Mouse (Mus musculus) c-Kit-negative CD71-positive TER-119-positive erythroid progenitor cells, embryonic 14.5 days (primary cell): Measurements from ENCODE around the gene Pycard.
"Not testable (repeated sequence)": the region's sequence is repeated elsewhere in the genome, so short reads cannot be mapped to it uniquely, and the experiment has no call there.

Source experiments
- DNase-seq: peaks from one replicate; pipeline ENCODE4 v3.0.0-alpha.2; 2013; ENCODE audit warnings: low read depth, low spot score

The Pycard gene

GRCm38 (mm10) chr7:127993341-127993977, at the start of gene Pycard:
Gene Pycard (minus strand): TSS chr7:127993867.
- no peak for DNase-seq

- DNase-seq, result not testable (repeated sequence)
Measured at GRCm38 (mm10) chr7:128042161-128042820, 48.6 kb upstream of the Pycard start.

- no peak for DNase-seq
Measured at GRCm38 (mm10) chr7:128033616-128034015, 39.9 kb upstream of the Pycard start.

- no peak for DNase-seq
Measured at GRCm38 (mm10) chr7:128032989-128033293, 39.3 kb upstream of the Pycard start.

GRCm38 (mm10) chr7:128032290-128032988, 38.8 kb upstream of the Pycard start:
- no peak for DNase-seq

- peak; percentile 8 for DNase-seq
Measured at GRCm38 (mm10) chr7:128031403-128031976, 37.8 kb upstream of the Pycard start.

GRCm38 (mm10) chr7:128025381-128025780, 31.7 kb upstream of the Pycard start:
- DNase-seq, result no peak

GRCm38 (mm10) chr7:128024932-128025331, 31.3 kb upstream of the Pycard start:
- DNase-seq, result no peak

GRCm38 (mm10) chr7:128024364-128024763, 30.7 kb upstream of the Pycard start:
- no peak for DNase-seq

GRCm38 (mm10) chr7:128023565-128023964, 29.9 kb upstream of the Pycard start:
- no peak for DNase-seq

- peak; percentile 8 for DNase-seq
Measured at GRCm38 (mm10) chr7:128022974-128023373, 29.3 kb upstream of the Pycard start.

- DNase-seq, result no peak
Measured at GRCm38 (mm10) chr7:128019187-128019586, 25.5 kb upstream of the Pycard start.

- no peak for DNase-seq
Measured at GRCm38 (mm10) chr7:128018275-128018674, 24.6 kb upstream of the Pycard start.

GRCm38 (mm10) chr7:128016650-128017049, 23.0 kb upstream of the Pycard start:
- DNase-seq, result no peak

GRCm38 (mm10) chr7:128016134-128016533, 22.5 kb upstream of the Pycard start:
- not testable (repeated sequence) for DNase-seq

- no peak for DNase-seq
Measured at GRCm38 (mm10) chr7:128013116-128013515, 19.4 kb upstream of the Pycard start.

GRCm38 (mm10) chr7:128012136-128012780, 18.6 kb upstream of the Pycard start:
- DNase-seq, result no peak

- DNase-seq, result no peak
Measured at GRCm38 (mm10) chr7:128009715-128010340, 16.2 kb upstream of the Pycard start.

- no peak for DNase-seq
Measured at GRCm38 (mm10) chr7:128006193-128006592, 12.5 kb upstream of the Pycard start.

- DNase-seq, result no peak
Measured at GRCm38 (mm10) chr7:128004487-128005362, 11.1 kb upstream of the Pycard start.

GRCm38 (mm10) chr7:128004150-128004486, 10.5 kb upstream of the Pycard start:
- no peak for DNase-seq
